Mouse (Mus musculus) heart, embryonic 10.5 days (tissue): ENCODE data around the gene Smad3. TPM values are rescaled to one million over a fixed set of nuclear protein-coding genes. Genes with fewer than 3 reads are reported as not detected.
A peak's percentile ranks its signal among the peaks of the same experiment; 100 is the strongest.

Experiments used
- DNase-seq: peaks from one replicate; pipeline ENCODE4 v3.0.0-alpha.2; 2017; ENCODE audit warnings: low spot score
- H3K27ac ChIP-seq: fragments of 300-500 bp; sonication (generic); 2 replicates; pipeline ENCODE4 v1.5.1; 2016; ENCODE audit warnings: mild to moderate bottlenecking
- H3K27me3 ChIP-seq: fragments of 300-500 bp; sonication (generic); 2 replicates; pipeline ENCODE4 v1.6.1; 2016; ENCODE audit warnings: mild to moderate bottlenecking; ENCODE audit not compliant: poor library complexity, insufficient read depth, severe bottlenecking
- H3K36me3 ChIP-seq: fragments of 300-500 bp; sonication (generic); 2 replicates; pipeline ENCODE4 v1.6.1; 2016; ENCODE audit warnings: mild to moderate bottlenecking, moderate library complexity
- H3K4me1 ChIP-seq: fragments of 300-500 bp; sonication (generic); 2 replicates; pipeline ENCODE4 v1.6.1; 2016; ENCODE audit warnings: mild to moderate bottlenecking
- H3K4me3 ChIP-seq: fragments of 300-500 bp; sonication (generic); 2 replicates; pipeline ENCODE4 v1.5.1; 2016; ENCODE audit warnings: mild to moderate bottlenecking, moderate library complexity
- H3K9me3 ChIP-seq: fragments of 300-500 bp; sonication (generic); 2 replicates; pipeline ENCODE4 v1.6.1; 2016; ENCODE audit warnings: mild to moderate bottlenecking, moderate library complexity
- WGBS: fragments of 180-500 bp; shearing (Covaris S2); methylation state at CpG from one replicate; pipeline ENCODE4 v1.1.7; 2016; 5-methylcytosine and 5-hydroxymethylcytosine counted together
- polyA plus RNA-seq: library from polyadenylated mRNA; unstranded; fragments of >200 nt; fragmentation: Nextera tagmentation; extraction: Ambion mirVana; gene quantifications from 2 replicates; pipeline ENCODE4 v1.2.1, GENCODE M21; 2016

Gene Smad3
- polyA plus RNA-seq, 1 experiment from 2014 or later, result 20.0 TPM

GRCm38 (mm10) chr9:63632924-63633323 is 124.9 kb downstream of the Smad3 start:
- H3K4me3 ChIP-seq, result no peak overlapping the region
- no peaks in the 10 kb centered on the region for H3K27me3 ChIP-seq
- H3K9me3 ChIP-seq, result no peaks in the 10 kb centered on the region
- H3K36me3 ChIP-seq, result peaks cover 45% of the 10 kb centered on the region
- no peak overlapping the region for H3K27ac ChIP-seq
- WGBS, result 91% methylated on average over 11 of the region's 11 CpGs
- no peak for DNase-seq
- no peaks in the 10 kb centered on the region for H3K4me1 ChIP-seq

- no peaks in the 10 kb centered on the region for H3K9me3 ChIP-seq
- WGBS, result 93% methylated on average over 4 of the region's 4 CpGs
- no peak for DNase-seq
- peaks cover 42% of the 10 kb centered on the region for H3K36me3 ChIP-seq
- H3K27ac ChIP-seq, result no peak overlapping the region
- no peak overlapping the region for H3K4me3 ChIP-seq
- H3K27me3 ChIP-seq, result no peaks in the 10 kb centered on the region
- H3K4me1 ChIP-seq, result no peaks in the 10 kb centered on the region
Measured at GRCm38 (mm10) chr9:63632045-63632444, 125.7 kb downstream of the Smad3 start.

- Histone ChIP-seq H3K27me3 (no peaks in the 10 kb centered on the region), H3K4me1 (no peaks in the 10 kb centered on the region), H3K4me3 (no peak overlapping the region), H3K36me3 (peaks cover 49% of the 10 kb centered on the region), H3K9me3 (no peaks in the 10 kb centered on the region), H3K27ac (no peak overlapping the region)
- DNase-seq, result no peak
- WGBS, result 92% methylated on average over 9 of the region's 9 CpGs
Measured at GRCm38 (mm10) chr9:63625090-63625756, 132.6 kb downstream of the Smad3 start.

- Histone ChIP-seq H3K27me3 (no peaks in the 10 kb centered on the region), H3K27ac (no peak overlapping the region), H3K4me1 (no peaks in the 10 kb centered on the region), H3K4me3 (no peak overlapping the region), H3K36me3 (peaks cover 50% of the 10 kb centered on the region; the same call in 1 of the 2 replicates), H3K9me3 (no peaks in the 10 kb centered on the region)
- WGBS, result 86% methylated on average over 15 of the region's 15 CpGs
- no peak for DNase-seq
Measured at GRCm38 (mm10) chr9:63623895-63624569, 133.8 kb downstream of the Smad3 start.

GRCm38 (mm10) chr9:63617967-63618366 is 139.8 kb downstream of the Smad3 start:
- Histone ChIP-seq H3K27me3 (no peaks in the 10 kb centered on the region), H3K27ac (no peak overlapping the region), H3K9me3 (no peaks in the 10 kb centered on the region), H3K4me3 (no peak overlapping the region), H3K4me1 (peaks cover 8% of the 10 kb centered on the region), H3K36me3 (peaks cover 47% of the 10 kb centered on the region)
- no peak for DNase-seq
- 96% methylated on average over 2 of the region's 2 CpGs for WGBS

- Histone ChIP-seq H3K4me3 (no peak overlapping the region), H3K36me3 (peaks cover 26% of the 10 kb centered on the region), H3K27me3 (no peaks in the 10 kb centered on the region), H3K9me3 (no peaks in the 10 kb centered on the region), H3K27ac (no peak overlapping the region), H3K4me1 (peaks cover 35% of the 10 kb centered on the region)
- 88% methylated on average over 11 of the region's 11 CpGs for WGBS
- no peak for DNase-seq
Measured at GRCm38 (mm10) chr9:63614018-63614985, 143.5 kb downstream of the Smad3 start.

GRCm38 (mm10) chr9:63613569-63613968 is 144.2 kb downstream of the Smad3 start:
- Histone ChIP-seq H3K4me1 (peaks cover 37% of the 10 kb centered on the region), H3K9me3 (no peaks in the 10 kb centered on the region), H3K4me3 (no peak overlapping the region), H3K27ac (0 out of 2 replicates have a peak overlapping the region, but pooled peaks have one; percentile 56), H3K36me3 (peaks cover 21% of the 10 kb centered on the region), H3K27me3 (no peaks in the 10 kb centered on the region)
- no peak for DNase-seq
- 45% methylated on average over 1 of the region's 1 CpGs for WGBS

- Histone ChIP-seq H3K4me3 (no peak overlapping the region), H3K27me3 (no peaks in the 10 kb centered on the region), H3K4me1 (peaks cover 37% of the 10 kb centered on the region), H3K9me3 (no peaks in the 10 kb centered on the region), H3K27ac (0 out of 2 replicates have a peak overlapping the region, but pooled peaks have one; percentile 56), H3K36me3 (peaks cover 14% of the 10 kb centered on the region)
- no peak for DNase-seq
- 64% methylated on average over 16 of the region's 16 CpGs for WGBS
Measured at GRCm38 (mm10) chr9:63612565-63613515, 145.0 kb downstream of the Smad3 start.

- H3K27me3 ChIP-seq, result no peaks in the 10 kb centered on the region
- H3K9me3 ChIP-seq, result no peaks in the 10 kb centered on the region
- peaks cover 37% of the 10 kb centered on the region for H3K4me1 ChIP-seq
- peaks cover 5% of the 10 kb centered on the region for H3K36me3 ChIP-seq
- no peak for DNase-seq
- 67% methylated on average over 5 of the region's 5 CpGs for WGBS
- H3K27ac ChIP-seq, result no peak overlapping the region
- H3K4me3 ChIP-seq, result no peak overlapping the region
Measured at GRCm38 (mm10) chr9:63611967-63612366, 145.8 kb downstream of the Smad3 start.

GRCm38 (mm10) chr9:63610841-63611366 is 146.9 kb downstream of the Smad3 start:
- DNase-seq, result no peak
- Histone ChIP-seq H3K4me3 (no peak overlapping the region), H3K27me3 (no peaks in the 10 kb centered on the region), H3K4me1 (peaks cover 37% of the 10 kb centered on the region), H3K27ac (peak overlapping the region; percentile 36; the same call in 1 of the 2 replicates), H3K36me3 (no peaks in the 10 kb centered on the region), H3K9me3 (no peaks in the 10 kb centered on the region)
- 35% methylated on average over 13 of the region's 13 CpGs for WGBS

- Histone ChIP-seq H3K27me3 (no peaks in the 10 kb centered on the region), H3K4me3 (no peak overlapping the region), H3K4me1 (peaks cover 40% of the 10 kb centered on the region), H3K27ac (no peak overlapping the region), H3K9me3 (no peaks in the 10 kb centered on the region), H3K36me3 (no peaks in the 10 kb centered on the region)
- WGBS, result 89% methylated on average over 6 of the region's 6 CpGs
- DNase-seq, result no peak
Measured at GRCm38 (mm10) chr9:63610231-63610630, 147.6 kb downstream of the Smad3 start.

- H3K4me1 ChIP-seq, result peaks cover 44% of the 10 kb centered on the region
- H3K4me3 ChIP-seq, result no peak overlapping the region
- no peaks in the 10 kb centered on the region for H3K27me3 ChIP-seq
- 93% methylated on average over 2 of the region's 2 CpGs for WGBS
- no peak for DNase-seq
- H3K36me3 ChIP-seq, result no peaks in the 10 kb centered on the region
- H3K27ac ChIP-seq, result no peak overlapping the region
- no peaks in the 10 kb centered on the region for H3K9me3 ChIP-seq
Measured at GRCm38 (mm10) chr9:63609776-63610175, 148.0 kb downstream of the Smad3 start.
